Mouse (Mus musculus): Measurements from ENCODE around the gene Kif14.

Gene Kif14

GRCm38 (mm10) chr1:136466143-136466811 is at the start of gene Kif14:
TSS of gene Kif14 (plus strand) at chr1:136466343.
- DNase-seq: peak; percentile 90

GRCm38 (mm10) chr1:136418393-136418792 is 47.8 kb upstream of the Kif14 start:
- DNase-seq: no peak

- no peak for DNase-seq
Measured at GRCm38 (mm10) chr1:136427166-136427969, 38.8 kb upstream of the Kif14 start.

GRCm38 (mm10) chr1:136428981-136429380 is 37.2 kb upstream of the Kif14 start:
- DNase-seq: no peak

- DNase-seq: no peak
Measured at GRCm38 (mm10) chr1:136430126-136430818, 35.9 kb upstream of the Kif14 start.

- no peak for DNase-seq
Measured at GRCm38 (mm10) chr1:136440741-136441140, 25.4 kb upstream of the Kif14 start.

- no peak for DNase-seq
Measured at GRCm38 (mm10) chr1:136442809-136443208, 23.3 kb upstream of the Kif14 start.

- DNase-seq: no peak
Measured at GRCm38 (mm10) chr1:136444555-136445255, 21.4 kb upstream of the Kif14 start.

GRCm38 (mm10) chr1:136446933-136447332 is 19.2 kb upstream of the Kif14 start:
- DNase-seq: no peak

- no peak for DNase-seq
Measured at GRCm38 (mm10) chr1:136447338-136447737, 18.8 kb upstream of the Kif14 start.

GRCm38 (mm10) chr1:136449541-136449940 is 16.6 kb upstream of the Kif14 start:
- no peak for DNase-seq

- DNase-seq: no peak
Measured at GRCm38 (mm10) chr1:136450206-136450605, 15.9 kb upstream of the Kif14 start.

- DNase-seq: no peak
Measured at GRCm38 (mm10) chr1:136452421-136452820, 13.7 kb upstream of the Kif14 start.

- no peak for DNase-seq
Measured at GRCm38 (mm10) chr1:136455756-136456585, 10.2 kb upstream of the Kif14 start.

GRCm38 (mm10) chr1:136456741-136457140 is 9.4 kb upstream of the Kif14 start:
- no peak for DNase-seq

- no peak for DNase-seq
Measured at GRCm38 (mm10) chr1:136457403-136457802, 8.7 kb upstream of the Kif14 start.

- no peak for DNase-seq
Measured at GRCm38 (mm10) chr1:136458691-136459245, 7.4 kb upstream of the Kif14 start.

GRCm38 (mm10) chr1:136462443-136462842 is 3.7 kb upstream of the Kif14 start:
- DNase-seq: peak; percentile 25

GRCm38 (mm10) chr1:136465168-136465567 is 975 bp upstream of the Kif14 start:
- DNase-seq: no peak

GRCm38 (mm10) chr1:136469408-136469807 is 3.3 kb downstream of the Kif14 start:
- no peak for DNase-seq

GRCm38 (mm10) chr1:136470471-136470870 is 4.3 kb downstream of the Kif14 start:
- no peak for DNase-seq

- no peak for DNase-seq
Measured at GRCm38 (mm10) chr1:136491681-136492080, 25.5 kb downstream of the Kif14 start.
